Mouse (Mus musculus) kidney, embryonic 15.5 days (tissue): ENCODE results near the gene Cenpa. TPM values are rescaled to one million over a fixed set of nuclear protein-coding genes. Genes with fewer than 3 reads are reported as not detected.

Experiments
- ATAC-seq: fragments of 200-750 bp; cut with Nextera tagmentation; replicated peaks from 2 replicates; pipeline ENCODE4 v1.8.0; 2017; ENCODE audit warnings: moderate TSS enrichment; ENCODE audit not compliant: low FRiP score
- H3K27ac ChIP-seq: fragments of 300-500 bp; sonication (generic); 2 replicates; pipeline ENCODE4 v1.5.1; 2015; ENCODE audit warnings: mild to moderate bottlenecking, inconsistent platforms
- H3K27me3 ChIP-seq: fragments of 300-500 bp; sonication (generic); 2 replicates; pipeline ENCODE4 v1.6.1; 2015; ENCODE audit warnings: inconsistent platforms
- H3K36me3 ChIP-seq: fragments of 300-500 bp; sonication (generic); 2 replicates; pipeline ENCODE4 v1.6.1; 2015; ENCODE audit warnings: inconsistent platforms
- H3K4me1 ChIP-seq: fragments of 300-500 bp; sonication (generic); 2 replicates; pipeline ENCODE4 v1.6.1; 2015; ENCODE audit warnings: inconsistent platforms
- H3K4me2 ChIP-seq: fragments of 300-500 bp; sonication (generic); 2 replicates; pipeline ENCODE4 v1.6.1; 2015; ENCODE audit warnings: moderate library complexity, mild to moderate bottlenecking, inconsistent platforms
- H3K4me3 ChIP-seq: fragments of 300-500 bp; sonication (generic); replicated peaks from 2 replicates; pipeline ENCODE4 v1.5.1; 2015; ENCODE audit warnings: mild to moderate bottlenecking, inconsistent platforms
- H3K9ac ChIP-seq: fragments of 300-500 bp; sonication (generic); 2 replicates; pipeline ENCODE4 v1.6.1; 2015; ENCODE audit warnings: mild to moderate bottlenecking, inconsistent platforms
- H3K9me3 ChIP-seq: fragments of 300-500 bp; sonication (generic); replicated peaks from 2 replicates; pipeline ENCODE4 v1.6.1; 2016; ENCODE audit warnings: inconsistent platforms
- WGBS: fragments of 180-500 bp; shearing (Covaris S2); methylation state at CpG from one replicate; pipeline ENCODE4 v1.1.7; 2015; ENCODE audit warnings: mixed read lengths; 5-methylcytosine and 5-hydroxymethylcytosine counted together
- microRNA-seq: library from miRNA; unstranded; fragments of <30 nt; microRNA quantifications from one replicate; pipeline ENCODE4, GENCODE M21; 2016
- polyA plus RNA-seq: library from polyadenylated mRNA; unstranded; fragments of >200 nt; fragmentation: Nextera tagmentation; extraction: Ambion mirVana; gene quantifications from 2 replicates; pipeline ENCODE4 v1.2.1, GENCODE M21; 2015

Gene Cenpa
- polyA plus RNA-seq, 1 experiment from 2014 or later: 308 TPM

GRCm38 (mm10) chr5:30717506-30717905, 50.9 kb downstream of the Cenpa start:
- 88% methylated on average over 4 of the region's 4 CpGs for WGBS
- Histone ChIP-seq H3K27me3 (peaks cover 38% of the 10 kb centered on the region), H3K4me3 (no peak overlapping the region), H3K4me1 (peaks cover 13% of the 10 kb centered on the region), H3K27ac (no peak overlapping the region), H3K36me3 (no peaks in the 10 kb centered on the region), H3K9me3 (no peaks in the 10 kb centered on the region), H3K4me2 (no peak overlapping the region), H3K9ac (no peak overlapping the region)
- ATAC-seq: no peak

GRCm38 (mm10) chr5:30717991-30718703, 51.6 kb downstream of the Cenpa start:
- Histone ChIP-seq H3K9ac (no peak overlapping the region), H3K4me2 (no peak overlapping the region), H3K36me3 (no peaks in the 10 kb centered on the region), H3K4me3 (no peak overlapping the region), H3K4me1 (peaks cover 6% of the 10 kb centered on the region), H3K27me3 (peaks cover 32% of the 10 kb centered on the region), H3K9me3 (no peaks in the 10 kb centered on the region), H3K27ac (no peak overlapping the region)
- ATAC-seq: no peak
- WGBS: 79% methylated on average over 10 of the region's 10 CpGs

- Histone ChIP-seq H3K4me3 (no peak overlapping the region), H3K4me1 (no peaks in the 10 kb centered on the region), H3K27me3 (no peaks in the 10 kb centered on the region), H3K36me3 (no peaks in the 10 kb centered on the region), H3K27ac (no peak overlapping the region), H3K9ac (no peak overlapping the region), H3K9me3 (no peaks in the 10 kb centered on the region), H3K4me2 (no peak overlapping the region)
- WGBS: 82% methylated on average over 8 of the region's 8 CpGs
- ATAC-seq: no peak
Measured at GRCm38 (mm10) chr5:30721935-30722334, 55.4 kb downstream of the Cenpa start.

Small RNAs within 50 kb of the gene (microRNA-seq; reads per million reads assigned to microRNA genes)
- not detected for gene Mir5625

Other genes with a start within 250 kb of the Cenpa start
- gene Otof, start 204.8 kb upstream of the Cenpa start, polyA plus RNA-seq: 0.09 and 0.17 TPM in 2 replicates
- gene 1700001C02Rik, start 200.7 kb upstream of the Cenpa start, polyA plus RNA-seq: not detected in 2 replicates
- not detected in 2 replicates for gene Cib4, start 120.9 kb upstream of the Cenpa start, polyA plus RNA-seq
- 2.7 and 8.0 TPM in 2 replicates for gene Kcnk3, start 78.6 kb upstream of the Cenpa start, polyA plus RNA-seq
- 25.7 and 27.1 TPM in 2 replicates for gene Slc35f6, start 18.8 kb upstream of the Cenpa start, polyA plus RNA-seq
- 6.8 and 7.7 TPM in 2 replicates for gene Dpysl5, start 44.8 kb downstream of the Cenpa start, polyA plus RNA-seq
- 22.4 and 23.6 TPM in 2 replicates for gene Mapre3, start 147.9 kb downstream of the Cenpa start, polyA plus RNA-seq
- gene Tmem214, start 201.2 kb downstream of the Cenpa start, polyA plus RNA-seq: 82.4 and 93.2 TPM in 2 replicates
- 20.6 and 25.9 TPM in 2 replicates for gene Agbl5, start 221.9 kb downstream of the Cenpa start, polyA plus RNA-seq
- 491 and 504 TPM in 2 replicates for gene Ost4, start 241.0 kb downstream of the Cenpa start, polyA plus RNA-seq
- 258 and 306 TPM in 2 replicates for gene Emilin1, start 246.6 kb downstream of the Cenpa start, polyA plus RNA-seq